Mouse (Mus musculus): Measurements from ENCODE around the gene Tirap.
A peak's percentile ranks its signal among the peaks of the same experiment; 100 is the strongest.
"Not testable (repeated sequence)": the region's sequence is repeated elsewhere in the genome, so short reads cannot be mapped to it uniquely, and the experiment has no call there.

Tirap gene

DNA sequence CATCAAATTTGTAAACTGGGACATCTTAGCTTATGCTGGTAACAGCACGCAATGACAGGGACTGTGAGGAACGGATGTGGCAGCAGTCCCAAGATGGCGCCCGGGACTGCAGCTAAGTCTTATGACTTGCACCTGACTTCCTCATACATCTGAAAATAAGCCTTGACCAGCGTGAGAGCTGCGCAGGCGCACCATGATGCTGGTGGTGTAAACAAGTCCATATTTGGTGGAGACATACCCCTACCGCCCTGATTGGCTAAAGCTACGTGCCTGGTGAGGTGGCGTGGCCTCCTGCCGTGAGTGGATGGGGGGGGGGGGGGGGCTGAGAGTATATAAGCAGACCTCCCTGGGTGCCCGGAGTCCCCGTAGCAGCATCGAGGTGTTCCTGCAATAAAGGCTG is 52.8 kb downstream of the Tirap start:
- DNase-seq (ENCODE audit: low read depth) = not testable (repeated sequence)

DNA sequence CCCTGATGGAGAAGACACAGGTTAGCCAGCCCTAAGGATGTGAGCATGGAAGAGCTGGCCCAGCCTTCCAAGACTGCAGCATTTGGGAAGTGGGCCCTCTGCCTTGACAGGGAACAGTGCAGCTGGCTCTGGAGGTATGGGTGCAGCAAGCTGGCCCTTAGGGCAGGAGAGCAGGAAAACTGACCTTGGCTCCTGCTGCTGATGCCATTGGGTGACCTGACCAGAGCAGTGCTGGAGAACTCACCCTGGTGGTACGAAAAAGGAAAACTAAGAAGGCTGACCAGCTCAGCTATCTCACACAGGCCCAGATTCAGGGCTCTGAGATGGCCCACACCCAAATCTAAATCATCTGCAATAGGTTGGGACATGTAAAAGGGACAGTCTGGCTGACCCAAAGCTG is 54.3 kb downstream of the Tirap start:
- no peak for DNase-seq (ENCODE audit: low read depth)

DNA sequence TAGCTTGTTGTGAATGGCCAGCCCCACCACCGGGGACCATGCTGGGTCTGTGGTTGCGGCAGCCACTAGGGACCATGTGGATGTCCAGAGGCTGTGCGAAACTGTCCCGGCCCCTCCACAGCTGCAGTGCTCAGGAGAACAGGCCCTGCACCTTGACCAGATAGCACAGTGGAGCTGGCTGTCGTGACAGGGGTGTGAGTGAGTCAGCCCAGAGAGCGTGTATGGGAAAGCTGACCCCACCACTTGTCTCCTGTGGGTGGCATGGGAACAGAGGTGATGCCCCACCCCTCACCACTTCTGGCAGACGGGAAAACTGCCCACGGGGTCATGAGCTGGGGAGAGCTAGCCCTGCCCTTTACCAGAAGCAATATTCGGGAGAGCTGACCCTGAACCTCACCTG is 55.0 kb downstream of the Tirap start:
- no peak for DNase-seq (ENCODE audit: low read depth)

DNA sequence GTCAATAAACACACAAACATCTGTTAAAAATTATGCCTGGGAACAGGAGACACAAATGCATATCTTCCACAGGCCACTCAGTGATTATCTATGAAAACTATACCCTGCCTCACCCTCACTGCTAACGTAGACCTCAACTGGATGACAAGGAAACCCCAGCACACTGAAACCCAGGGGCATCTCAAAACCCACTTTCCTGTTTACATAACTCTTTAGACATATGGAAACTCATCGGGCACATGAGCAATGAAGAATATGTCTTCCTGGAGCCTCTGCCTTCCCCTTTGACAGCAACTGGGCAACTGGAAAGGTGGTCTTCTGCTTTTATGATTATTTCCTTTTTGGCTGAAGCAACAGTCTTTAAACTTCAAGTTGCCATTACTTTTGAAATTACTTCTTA is 57.9 kb downstream of the Tirap start:
- DNase-seq (ENCODE audit: low read depth) = no peak

DNA sequence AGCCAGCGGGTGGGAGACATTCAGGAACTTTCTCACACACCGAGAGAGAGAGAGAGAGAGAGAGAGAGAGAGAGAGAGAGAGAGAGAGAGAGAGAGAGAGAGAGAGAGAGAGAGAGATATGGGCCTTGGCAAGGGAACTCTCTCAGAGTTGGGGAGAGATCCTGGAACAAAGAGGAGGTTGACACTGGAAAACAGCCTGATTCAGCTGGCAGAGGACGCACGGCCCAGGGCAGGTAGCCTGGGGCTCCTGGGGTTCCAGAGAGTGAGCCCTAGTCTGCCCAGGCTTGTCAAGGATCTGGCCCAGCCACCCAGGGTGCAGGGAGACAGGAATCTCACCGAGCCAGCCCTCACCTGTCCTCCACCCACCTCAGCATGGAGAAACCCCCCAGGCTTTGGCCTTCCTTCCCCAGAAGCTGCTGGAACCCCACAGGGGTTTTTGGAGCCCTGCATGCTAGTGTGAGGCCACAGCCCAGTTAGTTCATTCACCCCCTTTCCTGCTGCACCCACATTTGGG is 60.8 kb downstream of the Tirap start:
- no peak for DNase-seq (ENCODE audit: low read depth)

DNA sequence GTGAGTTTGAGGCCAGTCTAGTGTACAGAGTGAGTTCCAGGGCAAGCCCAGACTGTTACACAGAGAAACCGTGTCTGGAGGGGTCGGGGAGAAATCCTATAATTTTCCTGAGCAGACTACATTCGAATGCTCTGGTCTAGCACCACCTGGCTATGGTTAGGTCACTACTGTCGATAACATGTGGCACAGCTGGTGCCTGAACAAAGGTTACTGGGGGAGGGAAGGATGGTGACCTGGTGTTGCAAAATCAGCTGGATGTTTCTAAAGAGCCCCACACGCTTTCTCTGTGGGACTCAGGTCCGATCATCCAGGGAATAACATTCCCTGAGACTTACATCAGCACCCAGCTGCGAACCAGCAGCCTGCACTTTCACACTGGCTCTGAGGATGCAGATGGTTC is 62.1 kb downstream of the Tirap start:
- peak; percentile 49 for DNase-seq (ENCODE audit: low read depth)

DNA sequence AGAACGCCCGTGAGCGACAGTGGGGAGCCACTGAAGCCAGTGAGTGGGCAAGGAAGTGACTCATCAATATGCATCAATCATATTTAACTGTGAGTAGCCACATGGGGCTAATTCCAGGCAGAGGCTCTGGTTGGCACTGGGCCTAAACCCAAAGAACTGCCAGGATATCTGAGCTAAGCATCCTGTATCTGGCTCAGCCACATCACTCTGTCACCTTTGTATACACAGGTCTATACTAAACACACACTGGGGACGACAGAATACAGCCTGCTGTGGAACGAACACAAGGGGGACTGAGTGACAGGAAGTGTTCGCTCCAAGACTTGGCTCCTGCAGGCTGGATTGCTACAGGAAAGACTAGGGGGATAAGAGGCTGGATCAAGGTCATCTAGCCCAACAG is 64.5 kb downstream of the Tirap start:
- peak; percentile 75 for DNase-seq (ENCODE audit: low read depth)
